Mouse (Mus musculus): Measurements from ENCODE around the gene Sumo2.
A peak's percentile ranks its signal among the peaks of the same experiment; 100 is the strongest.

- TF ChIP-seq CTCF (conservative IDR thresholded peaks at IDR 0.05; ENCODE audit: insufficient read depth, insufficient read length, low read depth, low read length), result peak; percentile 99; the same call in 1 of the 2 replicates
- TF ChIP-seq POLR2A (IDR thresholded peaks at IDR 0.05; ENCODE audit: low read depth, low read length), result no peak
Measured at GRCm38 (mm10) chr11:115473626-115474275, 62.3 kb downstream of the Sumo2 start.
